Mouse (Mus musculus) myocyte (in vitro differentiated cells): ENCODE data around the gene Elmsan1.

Experiments used
- CEBPB ChIP-seq: IDR thresholded peaks from 2 replicates; pipeline ENCODE4 v1.6.1; 2011; ENCODE audit warnings: mild to moderate bottlenecking, moderate library complexity; ENCODE audit not compliant: poor library complexity, insufficient read depth, severe bottlenecking
- E2F4 ChIP-seq: IDR thresholded peaks from one replicate; pipeline ENCODE4 v1.6.1; 2011; ENCODE audit warnings: mild to moderate bottlenecking, control low read depth, moderate library complexity; ENCODE audit not compliant: insufficient read depth
- MAX ChIP-seq: IDR thresholded peaks from one replicate; pipeline ENCODE4 v1.6.1; 2011; ENCODE audit warnings: low read depth, mild to moderate bottlenecking, control low read depth
- MYOG ChIP-seq, 3 experiments: IDR thresholded peaks; one replicate each; pipeline ENCODE4 v1.6.1; 2011; ENCODE audit warnings: control low read depth in 2 of 3, low read depth in 2 of 3, mild to moderate bottlenecking in 2 of 3; ENCODE audit not compliant: insufficient read length in 2 of 3, control insufficient read depth in 1 of 3, insufficient read depth in 1 of 3
- POLR2A ChIP-seq: IDR thresholded peaks from one replicate; pipeline ENCODE4 v1.6.1; 2011; ENCODE audit warnings: low read depth, mild to moderate bottlenecking, control low read depth, moderate library complexity; ENCODE audit not compliant: insufficient read length
- POLR2AphosphoS2 ChIP-seq: IDR thresholded peaks from one replicate; pipeline ENCODE4 v1.6.1; 2011; ENCODE audit warnings: low read depth, control low read depth; ENCODE audit not compliant: insufficient read length
- REST ChIP-seq: IDR thresholded peaks from one replicate; pipeline ENCODE4 v1.6.1; 2011; ENCODE audit warnings: mild to moderate bottlenecking, control low read depth, moderate library complexity; ENCODE audit not compliant: insufficient read depth, insufficient read length
- SRF ChIP-seq: IDR thresholded peaks from one replicate; pipeline ENCODE4 v1.6.1; 2011; ENCODE audit warnings: low read depth; ENCODE audit not compliant: control insufficient read depth, insufficient read length
- TCF12 ChIP-seq: IDR thresholded peaks from one replicate; pipeline ENCODE4 v1.6.1; 2011; ENCODE audit warnings: mild to moderate bottlenecking, control low read depth; ENCODE audit not compliant: poor library complexity, insufficient read depth, severe bottlenecking
- USF1 ChIP-seq: IDR thresholded peaks from one replicate; pipeline ENCODE4 v1.6.1; 2011; ENCODE audit warnings: low read depth, mild to moderate bottlenecking, control low read depth, moderate library complexity

- TF ChIP-seq POLR2A (no peak), MAX (no peak), SRF (no peak), POLR2AphosphoS2 (no peak), USF1 (no peak), TCF12 (no peak), CEBPB (no peak), MYOG (IDR thresholded peaks at IDR 0.05; ENCODE audit: control insufficient read depth in 1 of 3, insufficient read depth in 1 of 3, insufficient read length in 2 of 3, low read depth in 2 of 3) (no peak), E2F4 (no peak), REST (no peak)
Measured at GRCm38 (mm10) chr12:84172216-84172615, 46.5 kb downstream of the Elmsan1 start.
